Mouse (Mus musculus): ENCODE data around the gene Abca17. TPM values are rescaled to one million over a fixed set of nuclear protein-coding genes. Genes with fewer than 3 reads are reported as not detected.

Abca17 gene
- polyA plus RNA-seq, 1 experiment: not detected

- H3K36me3 ChIP-seq (ENCODE audit: control insufficient read depth): no peaks in the 10 kb centered on the region
- H3K9me3 ChIP-seq (ENCODE audit: control insufficient read depth, low read length): no peaks in the 10 kb centered on the region; the same call in 1 of the 2 replicates
- H3K27me3 ChIP-seq (ENCODE audit: control insufficient read depth): no peaks in the 10 kb centered on the region
- H3K4me3 ChIP-seq (replicated peaks): no peak overlapping the region
- H3K4me1 ChIP-seq (ENCODE audit: control insufficient read depth): no peaks in the 10 kb centered on the region
- no peak for TF ChIP-seq TAL1 (IDR thresholded peaks at IDR 0.05; ENCODE audit: low read length)
- no peak for TF ChIP-seq GATA1 (IDR thresholded peaks at IDR 0.05; ENCODE audit: low read length)
These were observed 50.2 kb downstream of the Abca17 start for GRCm38 (mm10) chr17:24300651-24301050.

- Histone ChIP-seq H3K36me3 (ENCODE audit: control insufficient read depth) (no peaks in the 10 kb centered on the region), H3K4me1 (ENCODE audit: control insufficient read depth) (no peaks in the 10 kb centered on the region)
These were observed 61.5 kb downstream of the Abca17 start for GRCm38 (mm10) chr17:24289338-24289737.

GRCm38 (mm10) chr17:24288477-24288876, 62.4 kb downstream of the Abca17 start:
- no peaks in the 10 kb centered on the region for H3K27me3 ChIP-seq (ENCODE audit: control insufficient read depth)
- no peaks in the 10 kb centered on the region for H3K36me3 ChIP-seq (ENCODE audit: control insufficient read depth)
- no peak overlapping the region for H3K4me3 ChIP-seq (replicated peaks)
- no peak for TF ChIP-seq TAL1 (IDR thresholded peaks at IDR 0.05; ENCODE audit: low read length)
- TF ChIP-seq GATA1 (IDR thresholded peaks at IDR 0.05; ENCODE audit: low read length): no peak
- H3K9me3 ChIP-seq (ENCODE audit: control insufficient read depth, low read length): no peaks in the 10 kb centered on the region
- H3K4me1 ChIP-seq (ENCODE audit: control insufficient read depth): no peaks in the 10 kb centered on the region

More at GRCm38 (mm10) chr17:24289338-24289737, 61.5 kb downstream of the Abca17 start:
- H3K27me3 ChIP-seq (ENCODE audit: control insufficient read depth): no peaks in the 10 kb centered on the region
- TF ChIP-seq GATA1 (IDR thresholded peaks at IDR 0.05; ENCODE audit: low read length): no peak
- TF ChIP-seq TAL1 (IDR thresholded peaks at IDR 0.05; ENCODE audit: low read length): no peak
- H3K4me3 ChIP-seq (replicated peaks): no peak overlapping the region
- no peaks in the 10 kb centered on the region for H3K9me3 ChIP-seq (ENCODE audit: control insufficient read depth, low read length)

- no peak for TF ChIP-seq TAL1 (IDR thresholded peaks at IDR 0.05; ENCODE audit: low read length)
- no peak for TF ChIP-seq GATA1 (IDR thresholded peaks at IDR 0.05; ENCODE audit: low read length)
- no peak overlapping the region for H3K4me3 ChIP-seq (replicated peaks)
- no peaks in the 10 kb centered on the region; the same call in 1 of the 2 replicates for H3K9me3 ChIP-seq (ENCODE audit: control insufficient read depth, low read length)
- H3K36me3 ChIP-seq (ENCODE audit: control insufficient read depth): no peaks in the 10 kb centered on the region
- no peaks in the 10 kb centered on the region for H3K27me3 ChIP-seq (ENCODE audit: control insufficient read depth)
- no peaks in the 10 kb centered on the region for H3K4me1 ChIP-seq (ENCODE audit: control insufficient read depth)
These were observed 65.2 kb downstream of the Abca17 start for GRCm38 (mm10) chr17:24285680-24286079.

- Histone ChIP-seq H3K4me1 (ENCODE audit: control insufficient read depth) (no peaks in the 10 kb centered on the region), H3K4me3 (replicated peaks) (no peak overlapping the region), H3K9me3 (ENCODE audit: control insufficient read depth, low read length) (peaks cover 3% of the 10 kb centered on the region), H3K36me3 (ENCODE audit: control insufficient read depth) (no peaks in the 10 kb centered on the region), H3K27me3 (ENCODE audit: control insufficient read depth) (no peaks in the 10 kb centered on the region)
- TF ChIP-seq GATA1 (IDR thresholded peaks at IDR 0.05; ENCODE audit: low read length): no peak
- no peak for TF ChIP-seq TAL1 (IDR thresholded peaks at IDR 0.05; ENCODE audit: low read length)
These were observed 67.5 kb downstream of the Abca17 start for GRCm38 (mm10) chr17:24283266-24283818.

- Histone ChIP-seq H3K36me3 (ENCODE audit: control insufficient read depth) (no peaks in the 10 kb centered on the region), H3K9me3 (ENCODE audit: control insufficient read depth, low read length) (peaks cover 5% of the 10 kb centered on the region), H3K27me3 (ENCODE audit: control insufficient read depth) (no peaks in the 10 kb centered on the region), H3K4me3 (replicated peaks) (no peak overlapping the region), H3K4me1 (ENCODE audit: control insufficient read depth) (no peaks in the 10 kb centered on the region)
- TF ChIP-seq GATA1 (IDR thresholded peaks at IDR 0.05; ENCODE audit: low read length) (no peak), TAL1 (IDR thresholded peaks at IDR 0.05; ENCODE audit: low read length) (no peak)
These were observed 68.2 kb downstream of the Abca17 start for GRCm38 (mm10) chr17:24282637-24283036.

- Histone ChIP-seq H3K27me3 (ENCODE audit: control insufficient read depth) (no peaks in the 10 kb centered on the region), H3K4me1 (ENCODE audit: control insufficient read depth) (no peaks in the 10 kb centered on the region), H3K9me3 (ENCODE audit: control insufficient read depth, low read length) (peaks cover 5% of the 10 kb centered on the region), H3K4me3 (replicated peaks) (no peak overlapping the region), H3K36me3 (ENCODE audit: control insufficient read depth) (no peaks in the 10 kb centered on the region)
- TF ChIP-seq GATA1 (IDR thresholded peaks at IDR 0.05; ENCODE audit: low read length): no peak
- no peak for TF ChIP-seq TAL1 (IDR thresholded peaks at IDR 0.05; ENCODE audit: low read length)
These were observed 71.0 kb downstream of the Abca17 start for GRCm38 (mm10) chr17:24279907-24280306.

- no peaks in the 10 kb centered on the region for H3K4me1 ChIP-seq (ENCODE audit: control insufficient read depth)
- TF ChIP-seq GATA1 (IDR thresholded peaks at IDR 0.05; ENCODE audit: low read length) (no peak), TAL1 (IDR thresholded peaks at IDR 0.05; ENCODE audit: low read length) (no peak)
- H3K4me3 ChIP-seq (replicated peaks): no peak overlapping the region
- H3K9me3 ChIP-seq (ENCODE audit: control insufficient read depth, low read length): peaks cover 8% of the 10 kb centered on the region
- no peaks in the 10 kb centered on the region for H3K36me3 ChIP-seq (ENCODE audit: control insufficient read depth)
- H3K27me3 ChIP-seq (ENCODE audit: control insufficient read depth): peaks cover 2% of the 10 kb centered on the region
These were observed 83.7 kb downstream of the Abca17 start for GRCm38 (mm10) chr17:24267133-24267532.

GRCm38 (mm10) chr17:24264766-24265165, 86.1 kb downstream of the Abca17 start:
- TF ChIP-seq GATA1 (IDR thresholded peaks at IDR 0.05; ENCODE audit: low read length) (no peak), TAL1 (IDR thresholded peaks at IDR 0.05; ENCODE audit: low read length) (no peak)
- Histone ChIP-seq H3K4me3 (replicated peaks) (no peak overlapping the region), H3K4me1 (ENCODE audit: control insufficient read depth) (no peaks in the 10 kb centered on the region), H3K9me3 (ENCODE audit: control insufficient read depth, low read length) (peaks cover 5% of the 10 kb centered on the region), H3K27me3 (ENCODE audit: control insufficient read depth) (peaks cover 2% of the 10 kb centered on the region), H3K36me3 (ENCODE audit: control insufficient read depth) (no peaks in the 10 kb centered on the region)

GRCm38 (mm10) chr17:24260516-24260915, 90.4 kb downstream of the Abca17 start:
- TF ChIP-seq TAL1 (IDR thresholded peaks at IDR 0.05; ENCODE audit: low read length) (no peak), GATA1 (IDR thresholded peaks at IDR 0.05; ENCODE audit: low read length) (no peak)
- no peak overlapping the region for H3K4me3 ChIP-seq (replicated peaks)
- no peaks in the 10 kb centered on the region for H3K36me3 ChIP-seq (ENCODE audit: control insufficient read depth)

More at GRCm38 (mm10) chr17:24260516-24260915, 90.4 kb downstream of the Abca17 start:
- Histone ChIP-seq H3K9me3 (ENCODE audit: control insufficient read depth, low read length) (peaks cover 5% of the 10 kb centered on the region), H3K27me3 (ENCODE audit: control insufficient read depth) (no peaks in the 10 kb centered on the region; the same call in 1 of the 2 replicates), H3K4me1 (ENCODE audit: control insufficient read depth) (no peaks in the 10 kb centered on the region)
